Mouse (Mus musculus) midbrain, embryonic 16.5 days (tissue): Measurements from ENCODE around the gene Gsdma. TPM values are rescaled to one million over a fixed set of nuclear protein-coding genes. Genes with fewer than 3 reads are reported as not detected.

ENCODE experiments used
- ATAC-seq: fragments of 200-750 bp; cut with Nextera tagmentation; 2 replicates; pipeline ENCODE4 v1.8.0; 2017; ENCODE audit warnings: moderate TSS enrichment
- H3K27ac ChIP-seq: fragments of 300-500 bp; sonication (generic); 2 replicates; pipeline ENCODE4 v1.5.1; 2014; ENCODE audit warnings: mild to moderate bottlenecking, low read length, mixed read lengths
- H3K27me3 ChIP-seq: fragments of 300-500 bp; sonication (generic); 2 replicates; pipeline ENCODE4 v1.6.1; 2014; ENCODE audit warnings: low read depth, low read length, mixed read lengths; ENCODE audit not compliant: control insufficient read depth, insufficient read depth
- H3K36me3 ChIP-seq: fragments of 300-500 bp; sonication (generic); 2 replicates; pipeline ENCODE4 v1.6.1; 2014; ENCODE audit warnings: mild to moderate bottlenecking, low read length, moderate library complexity, mixed read lengths; ENCODE audit not compliant: control insufficient read depth, insufficient read depth
- H3K4me1 ChIP-seq: fragments of 300-500 bp; sonication (generic); 2 replicates; pipeline ENCODE4 v1.6.1; 2014; ENCODE audit warnings: mild to moderate bottlenecking, low read length, mixed read lengths; ENCODE audit not compliant: control insufficient read depth, insufficient read depth
- H3K4me2 ChIP-seq: fragments of 300-500 bp; sonication (generic); 2 replicates; pipeline ENCODE4 v1.6.1; 2014; ENCODE audit warnings: mild to moderate bottlenecking, low read length, mixed read lengths
- H3K4me3 ChIP-seq: fragments of 300-500 bp; sonication (generic); 2 replicates; pipeline ENCODE4 v1.5.1; 2014; ENCODE audit warnings: low read depth, mild to moderate bottlenecking, low read length, moderate library complexity, mixed read lengths
- H3K9ac ChIP-seq: fragments of 300-500 bp; sonication (generic); 2 replicates; pipeline ENCODE4 v1.6.1; 2014; ENCODE audit warnings: low read depth, low read length, mixed read lengths
- H3K9me3 ChIP-seq: fragments of 300-500 bp; sonication (generic); replicated peaks from 2 replicates; pipeline ENCODE4 v1.6.1; 2014; ENCODE audit warnings: mild to moderate bottlenecking, low read length, mixed read lengths; ENCODE audit not compliant: control insufficient read depth, poor library complexity, severe bottlenecking
- WGBS: fragments of 180-500 bp; shearing (Covaris S2); extraction: QIAGEN DNeasy Blood & Tissue Kit; methylation state at CpG from one replicate; pipeline ENCODE4 v1.1.7; 2014; 5-methylcytosine and 5-hydroxymethylcytosine counted together
- polyA plus RNA-seq: library from polyadenylated mRNA; unstranded; fragments of >200 nt; fragmentation: Nextera tagmentation; extraction: Ambion mirVana; gene quantifications from 2 replicates; pipeline ENCODE4 v1.2.1, GENCODE M21; 2015

The Gsdma gene
- polyA plus RNA-seq, 1 experiment from 2014 or later: not detected

DNA sequence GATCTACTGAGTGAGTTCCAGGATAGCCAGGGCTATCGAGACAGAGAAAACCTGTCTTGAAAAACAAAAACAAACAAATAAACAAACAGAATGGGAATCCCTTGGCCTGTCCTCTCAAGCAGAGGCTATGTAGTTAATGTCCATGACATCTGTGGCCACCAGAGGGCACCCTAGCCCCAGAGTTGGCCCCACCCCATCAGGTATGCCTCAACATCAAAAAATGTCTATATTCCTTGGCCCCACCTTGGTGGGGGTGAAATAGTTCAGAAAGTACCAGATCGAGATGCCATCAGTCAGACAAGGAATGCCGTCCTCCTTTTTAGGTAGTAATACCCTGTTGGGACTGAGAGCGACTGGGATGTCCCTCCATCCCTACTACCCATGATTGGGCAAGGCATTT lies 35.8 kb downstream of the Gsdma start:
- Histone ChIP-seq H3K4me3 (no peak overlapping the region), H3K36me3 (peaks cover 22% of the 10 kb centered on the region), H3K4me2 (no peak overlapping the region), H3K27ac (no peak overlapping the region), H3K9me3 (no peaks in the 10 kb centered on the region), H3K9ac (no peak overlapping the region), H3K4me1 (no peaks in the 10 kb centered on the region), H3K27me3 (no peaks in the 10 kb centered on the region)
- ATAC-seq: peak; percentile 56; the same call in 1 of the 2 replicates
- 39% methylated on average over 4 of the region's 4 CpGs for WGBS

DNA sequence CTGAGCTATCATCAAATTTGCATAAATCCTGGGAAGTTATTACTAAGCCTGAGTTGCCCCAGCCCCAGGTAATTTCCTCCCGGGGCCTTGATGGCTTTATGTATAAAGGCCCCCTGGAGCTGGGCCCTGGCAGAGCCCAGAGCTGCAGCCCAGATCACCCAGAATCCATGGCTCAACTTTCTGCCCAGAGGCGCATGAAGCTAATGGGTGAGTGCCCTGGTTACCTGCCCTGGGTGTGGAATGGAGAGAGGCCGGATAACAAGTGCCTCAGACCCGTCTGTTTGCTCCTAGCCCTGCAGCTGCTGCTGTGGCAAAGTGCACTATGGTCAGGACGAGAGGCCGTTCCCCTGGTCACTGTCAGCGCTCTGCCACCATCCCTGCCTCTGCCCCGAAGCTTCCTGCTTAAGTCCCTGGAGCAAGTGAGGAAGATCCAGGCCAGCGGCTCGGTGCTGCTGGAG lies 37.1 kb downstream of the Gsdma start, which contains the start of gene Csf3:
Gene Csf3, plus strand, starts transcription at position 51 of the 458 bp plus-strand sequence.
- whole genome bisulfite sequencing: 37% methylated on average over 10 of the region's 10 CpGs
- Histone ChIP-seq H3K27me3 (no peaks in the 10 kb centered on the region), H3K27ac (no peak within 1 kb of the TSS), H3K4me3 (no peak within 1 kb of the TSS), H3K4me1 (no peaks in the 10 kb centered on the region), H3K9ac (no peak within 1 kb of the TSS), H3K4me2 (no peak within 1 kb of the TSS), H3K36me3 (peaks cover 17% of the 10 kb centered on the region), H3K9me3 (no peaks in the 10 kb centered on the region)
- ATAC-seq: no peak

DNA sequence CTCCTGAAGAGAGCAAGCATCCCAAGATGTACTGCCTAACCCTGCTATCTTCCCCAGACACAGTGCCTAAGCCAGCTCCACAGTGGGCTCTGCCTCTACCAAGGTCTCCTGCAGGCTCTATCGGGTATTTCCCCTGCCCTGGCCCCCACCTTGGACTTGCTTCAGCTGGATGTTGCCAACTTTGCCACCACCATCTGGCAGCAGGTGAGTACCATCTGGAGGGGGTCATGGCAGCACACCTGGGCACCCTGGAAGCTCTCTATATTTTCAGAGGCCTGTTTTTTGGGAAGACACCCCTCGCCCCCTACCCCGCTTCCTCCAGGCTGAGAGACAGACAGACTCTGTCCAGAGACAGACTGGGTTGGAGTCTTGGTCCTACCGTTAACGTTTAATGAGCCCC lies 38.2 kb downstream of the Gsdma start:
- Histone ChIP-seq H3K27me3 (no peaks in the 10 kb centered on the region), H3K4me3 (no peak overlapping the region), H3K36me3 (peaks cover 22% of the 10 kb centered on the region), H3K9me3 (no peaks in the 10 kb centered on the region), H3K9ac (no peak overlapping the region), H3K4me1 (no peaks in the 10 kb centered on the region), H3K27ac (no peak overlapping the region), H3K4me2 (no peak overlapping the region)
- WGBS: 83% methylated on average over 5 of the region's 5 CpGs
- no peak for ATAC-seq

DNA sequence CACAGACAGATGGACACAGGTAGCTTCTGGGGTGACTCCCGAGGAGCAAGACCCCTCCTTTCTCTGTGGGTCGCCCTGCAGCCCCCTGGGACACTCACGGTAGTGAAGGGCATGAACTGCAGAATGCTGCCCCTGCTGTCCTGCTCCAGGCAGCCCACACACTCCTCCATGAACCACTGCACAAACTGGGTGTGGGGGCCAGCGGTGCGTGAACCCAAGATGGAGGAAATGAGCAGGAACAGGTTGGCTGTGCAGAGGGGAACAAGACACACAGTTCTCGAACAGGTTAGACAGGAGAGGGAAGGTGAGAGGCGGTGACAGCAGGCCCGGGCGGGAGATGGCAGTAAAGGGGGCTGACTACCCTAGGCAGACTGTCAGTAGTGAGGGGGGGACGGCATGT lies 40.9 kb downstream of the Gsdma start:
- 96% methylated on average over 10 of the region's 10 CpGs for WGBS
- peaks cover 26% of the 10 kb centered on the region for H3K36me3 ChIP-seq
- H3K4me2 ChIP-seq: no peak overlapping the region
- no peak overlapping the region for H3K27ac ChIP-seq
- H3K27me3 ChIP-seq: no peaks in the 10 kb centered on the region
- no peaks in the 10 kb centered on the region for H3K9me3 ChIP-seq
- no peak for ATAC-seq
- H3K4me3 ChIP-seq: no peak overlapping the region
- H3K4me1 ChIP-seq: no peaks in the 10 kb centered on the region
- H3K9ac ChIP-seq: no peak overlapping the region

DNA sequence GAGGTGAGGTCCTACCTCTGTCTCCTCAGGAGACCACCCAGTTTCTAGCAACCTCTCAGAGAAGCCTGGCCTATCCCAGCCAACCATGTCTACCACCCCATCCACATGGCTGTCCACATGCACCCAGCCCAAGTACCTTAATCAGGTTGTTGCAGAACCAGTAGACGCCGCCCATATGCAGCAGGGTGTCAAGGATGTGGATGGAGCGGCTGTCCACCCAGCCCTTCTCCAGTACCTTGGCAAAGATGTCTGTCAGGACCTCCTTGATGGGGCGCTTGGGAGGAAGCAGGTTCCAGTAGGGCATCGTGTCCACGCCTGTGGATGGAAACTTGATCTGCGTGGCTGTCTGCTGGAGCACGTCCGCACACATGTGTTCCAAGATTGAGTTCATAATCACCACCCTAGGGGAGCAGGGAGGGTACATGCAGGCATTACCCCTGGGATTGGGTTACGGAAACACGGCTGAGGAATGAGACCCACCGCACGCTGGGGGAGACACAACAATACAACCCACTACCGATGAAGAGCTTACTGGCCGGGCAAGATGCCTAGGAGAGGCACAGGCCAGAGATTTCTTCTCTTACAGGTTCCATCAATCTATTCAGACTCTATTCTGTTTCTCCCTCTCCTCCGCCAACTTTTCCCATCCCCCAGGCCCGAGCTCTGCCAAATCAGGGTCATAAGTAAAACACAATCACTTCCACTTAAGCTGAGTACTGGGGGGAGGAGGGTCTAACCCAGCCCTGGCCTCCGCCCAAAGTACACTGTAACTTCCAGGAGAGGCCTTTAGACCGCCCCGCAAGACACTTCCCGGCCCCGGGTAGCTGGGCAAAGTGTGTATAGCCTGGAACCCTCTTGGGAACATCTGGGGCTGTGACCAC lies 43.5 kb downstream of the Gsdma start:
- Histone ChIP-seq H3K36me3 (peaks cover 29% of the 10 kb centered on the region), H3K9ac (no peak overlapping the region), H3K4me3 (no peak overlapping the region), H3K4me1 (no peaks in the 10 kb centered on the region), H3K4me2 (no peak overlapping the region), H3K27ac (no peak overlapping the region), H3K9me3 (no peaks in the 10 kb centered on the region), H3K27me3 (no peaks in the 10 kb centered on the region)
- 89% methylated on average over 22 of the region's 22 CpGs for WGBS
- ATAC-seq: no peak

DNA sequence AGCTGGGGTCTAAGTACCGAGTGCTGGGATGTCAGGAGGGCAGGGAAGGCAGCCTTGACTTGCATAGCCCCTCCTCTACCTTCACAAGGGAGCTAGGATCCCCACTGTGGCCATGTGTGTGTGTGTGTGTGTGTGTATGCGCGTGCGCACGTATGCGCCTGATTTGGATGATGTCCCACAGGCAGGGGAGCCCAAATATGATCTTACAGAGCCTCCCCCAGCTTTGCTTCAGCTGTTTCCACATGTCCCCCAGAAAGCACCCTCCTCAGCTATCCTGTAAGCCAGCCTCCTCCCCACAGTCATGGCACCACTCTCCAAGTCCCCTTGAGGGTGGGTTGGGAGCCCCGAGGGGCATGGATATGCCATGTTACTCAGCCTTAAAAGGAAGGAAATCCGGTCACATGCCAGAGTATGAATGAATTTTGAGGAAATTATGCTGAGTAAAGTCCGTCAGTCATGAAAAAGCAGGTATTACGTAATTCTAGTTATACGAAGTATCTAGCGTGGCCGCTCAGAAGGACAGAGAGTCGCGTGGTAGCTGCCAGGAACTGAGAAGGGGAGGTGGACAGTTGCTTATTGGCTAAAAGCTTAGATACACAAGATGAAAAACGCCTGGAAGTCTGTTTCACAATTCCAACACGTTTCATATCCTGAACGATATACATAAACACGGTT lies 44.3 kb downstream of the Gsdma start:
- Histone ChIP-seq H3K27me3 (no peaks in the 10 kb centered on the region), H3K9me3 (no peaks in the 10 kb centered on the region), H3K27ac (no peak overlapping the region), H3K9ac (no peak overlapping the region), H3K4me1 (no peaks in the 10 kb centered on the region), H3K36me3 (peaks cover 34% of the 10 kb centered on the region), H3K4me3 (no peak overlapping the region), H3K4me2 (no peak overlapping the region)
- no peak for ATAC-seq
- WGBS: 91% methylated on average over 19 of the region's 19 CpGs

DNA sequence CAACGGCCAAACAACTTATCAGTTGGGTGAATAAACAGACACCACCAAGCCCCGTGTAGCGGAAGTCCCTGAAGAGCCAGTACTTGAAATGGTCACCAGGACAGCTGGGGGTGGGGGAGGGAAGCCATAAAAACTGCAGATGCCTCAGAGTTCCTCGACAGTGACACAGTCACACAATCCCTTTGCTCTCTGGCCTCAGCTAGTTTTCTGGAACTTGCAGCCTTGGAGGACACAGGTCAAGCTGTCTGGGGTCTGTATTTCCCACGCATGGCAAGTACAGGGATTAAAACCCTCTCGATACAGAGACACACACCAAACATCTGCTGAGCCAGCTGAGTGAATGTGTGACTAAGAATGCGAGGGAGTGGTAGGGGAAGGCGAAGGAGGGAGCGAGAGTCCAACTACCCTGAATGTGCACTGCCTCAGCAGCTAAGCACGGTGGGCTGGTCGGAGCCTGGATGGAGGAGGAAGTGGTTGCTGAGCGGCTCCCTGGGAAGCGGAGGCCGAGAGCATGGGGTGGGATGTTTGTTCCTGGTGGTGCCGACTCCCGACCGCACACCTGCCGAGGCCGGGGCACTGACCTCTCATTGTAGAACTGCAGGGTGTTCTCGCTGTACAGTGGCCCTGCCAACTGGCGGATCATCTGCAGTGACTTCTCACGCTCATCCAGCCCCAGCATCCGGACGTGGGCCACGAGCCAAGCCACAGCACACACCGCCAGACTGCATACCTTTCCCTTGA lies 45.0 kb downstream of the Gsdma start:
- no peak overlapping the region for H3K27ac ChIP-seq
- 86% methylated on average over 26 of the region's 26 CpGs for WGBS
- no peak for ATAC-seq

DNA sequence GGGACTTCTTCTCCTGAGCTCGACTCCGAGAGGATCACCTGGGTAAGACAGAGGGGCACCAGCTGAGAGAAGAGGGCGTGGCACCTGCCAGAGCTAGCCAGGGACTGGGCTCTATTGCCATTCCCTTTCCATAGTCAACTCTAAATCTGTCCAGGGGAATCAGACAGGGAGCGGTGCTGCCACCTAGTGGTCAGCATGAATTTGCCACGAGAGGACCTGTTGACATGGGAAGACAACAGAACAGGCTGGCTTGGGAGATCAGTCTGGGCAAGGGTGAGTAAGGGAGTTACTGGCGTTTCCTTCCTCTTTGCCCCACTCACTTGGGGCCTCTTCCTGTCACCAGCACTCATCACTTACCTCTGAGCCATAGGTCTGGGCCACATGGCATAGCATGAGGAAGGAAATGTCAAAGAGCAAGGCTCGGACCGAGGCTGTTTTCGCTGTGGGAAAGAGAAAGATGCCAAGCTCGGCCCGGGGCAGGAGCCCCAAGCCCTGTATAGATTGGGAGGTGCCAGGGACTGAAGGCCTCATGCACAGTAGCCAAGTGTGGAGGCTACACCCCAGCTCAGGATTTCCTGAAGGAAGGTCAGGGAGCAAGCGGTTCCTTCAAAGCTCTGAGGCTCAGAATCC lies 46.4 kb downstream of the Gsdma start:
- H3K9me3 ChIP-seq: no peaks in the 10 kb centered on the region
- H3K27me3 ChIP-seq: no peaks in the 10 kb centered on the region
- no peaks in the 10 kb centered on the region for H3K4me1 ChIP-seq
- peaks cover 38% of the 10 kb centered on the region for H3K36me3 ChIP-seq
- 58% methylated on average over 12 of the region's 12 CpGs for WGBS
- no peak for ATAC-seq
- H3K4me2 ChIP-seq: no peak overlapping the region
- no peak overlapping the region for H3K27ac ChIP-seq
- no peak overlapping the region for H3K9ac ChIP-seq
- no peak overlapping the region for H3K4me3 ChIP-seq

More for the DNA sequence above, 45.0 kb downstream of the Gsdma start:
- H3K4me3 ChIP-seq: no peak overlapping the region
- no peaks in the 10 kb centered on the region for H3K4me1 ChIP-seq
- H3K27me3 ChIP-seq: no peaks in the 10 kb centered on the region
- H3K4me2 ChIP-seq: no peak overlapping the region
- H3K9ac ChIP-seq: no peak overlapping the region
- peaks cover 39% of the 10 kb centered on the region for H3K36me3 ChIP-seq
- no peaks in the 10 kb centered on the region for H3K9me3 ChIP-seq
